Mouse (Mus musculus) kidney, postnatal 36 days (tissue): ENCODE measurements at regions not wholly inside any gene's neighbourhood (a gene's known extent, or its start where the extent isn't known, plus 50 kb on each side); places are given as distances from the start of the nearest gene placed in this dataset.
"Not testable (repeated sequence)": the region's sequence is repeated elsewhere in the genome, so short reads cannot be mapped to it uniquely, and the experiment has no call there.

Source experiments
- DNase-seq, 2 experiments: peaks; one replicate each; pipeline ENCODE4 v3.0.0; 2021 to 2022; ENCODE audit warnings: mixed read lengths in 2 of 2

GRCm38 (mm10) chr14:52810275-52811127 is 315.0 kb upstream of the Olfr1507 start:
- peak; percentile 36 to 74 for DNase-seq

- not testable (repeated sequence) for DNase-seq
Observed at GRCm38 (mm10) chr14:52801705-52802104, 306.2 kb upstream of the Olfr1507 start.

DNA sequence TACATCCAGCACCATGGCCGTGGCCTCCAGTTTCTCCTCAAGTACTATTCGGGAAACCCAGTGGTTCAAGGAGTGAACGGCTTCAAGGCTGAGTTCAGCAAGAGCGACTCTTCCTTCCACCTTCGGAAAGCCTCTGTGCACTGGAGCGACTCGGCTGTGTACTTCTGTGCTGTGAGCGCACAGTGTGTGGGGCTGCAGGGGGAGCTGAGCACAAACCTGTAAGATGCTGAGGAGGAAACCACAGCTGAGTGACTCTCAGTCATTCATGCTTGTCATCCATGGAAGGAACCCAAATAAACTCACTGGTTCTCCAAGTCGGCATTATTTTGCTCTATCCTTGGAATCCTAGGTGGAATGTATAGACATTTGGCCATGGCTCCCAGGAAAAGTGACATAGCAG is 297.1 kb upstream of the Olfr1507 start:
- DNase-seq: not testable (repeated sequence)

GRCm38 (mm10) chr14:52791828-52792227 is 296.3 kb upstream of the Olfr1507 start:
- DNase-seq: peak in 1 of 2 experiments; percentile 3

GRCm38 (mm10) chr14:52782832-52783231 is 287.3 kb upstream of the Olfr1507 start:
- DNase-seq: not testable (repeated sequence)

GRCm38 (mm10) chr14:52775816-52776215 is 280.3 kb upstream of the Olfr1507 start:
- not testable (repeated sequence) for DNase-seq

DNA sequence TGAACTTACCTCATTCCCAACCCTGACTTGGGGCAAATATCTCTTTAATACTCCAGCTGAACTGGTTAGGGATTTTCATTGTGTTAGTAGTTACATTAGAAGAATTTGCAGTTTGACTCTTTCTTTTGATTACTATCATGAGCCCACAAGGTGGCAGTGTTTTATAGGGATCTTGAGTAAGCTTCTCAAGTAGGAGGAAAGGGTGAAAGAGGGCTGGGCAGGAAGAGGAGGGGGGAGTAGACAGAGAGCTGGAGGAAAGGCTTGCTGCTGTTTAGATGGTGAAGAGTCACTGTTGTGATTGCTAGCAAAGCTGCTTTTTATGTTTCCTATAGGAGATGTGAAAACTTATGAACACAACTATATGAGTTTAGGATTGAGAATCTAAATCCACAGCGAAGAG is 273.9 kb upstream of the Olfr1507 start:
- DNase-seq: not testable (repeated sequence)

GRCm38 (mm10) chr14:52752159-52752558 is 256.6 kb upstream of the Olfr1507 start:
- peak in 1 of 2 experiments; percentile 6 for DNase-seq

DNA sequence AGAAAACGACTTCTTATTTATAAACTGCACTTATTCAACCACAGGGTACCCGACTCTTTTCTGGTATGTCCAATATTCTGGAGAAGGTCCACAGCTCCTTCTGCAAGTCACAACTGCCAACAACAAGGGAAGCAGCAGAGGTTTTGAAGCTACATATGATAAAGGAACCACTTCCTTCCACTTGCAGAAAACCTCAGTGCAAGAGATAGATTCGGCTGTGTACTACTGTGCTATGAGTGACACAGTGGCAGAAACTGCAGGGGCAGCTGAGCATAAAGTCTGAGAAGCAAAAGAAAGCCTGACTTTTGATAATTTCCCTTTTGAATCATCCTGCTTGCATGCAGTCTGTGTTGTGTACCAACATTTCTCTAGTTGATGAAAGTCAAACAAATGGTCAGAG is 231.1 kb upstream of the Olfr1507 start:
- DNase-seq: not testable (repeated sequence)

- DNase-seq: not testable (repeated sequence)
Observed at GRCm38 (mm10) chr14:52724988-52725387, 229.4 kb upstream of the Olfr1507 start.

- no peak for DNase-seq
Observed at GRCm38 (mm10) chr14:52720640-52721039, 225.1 kb upstream of the Olfr1507 start.

DNA sequence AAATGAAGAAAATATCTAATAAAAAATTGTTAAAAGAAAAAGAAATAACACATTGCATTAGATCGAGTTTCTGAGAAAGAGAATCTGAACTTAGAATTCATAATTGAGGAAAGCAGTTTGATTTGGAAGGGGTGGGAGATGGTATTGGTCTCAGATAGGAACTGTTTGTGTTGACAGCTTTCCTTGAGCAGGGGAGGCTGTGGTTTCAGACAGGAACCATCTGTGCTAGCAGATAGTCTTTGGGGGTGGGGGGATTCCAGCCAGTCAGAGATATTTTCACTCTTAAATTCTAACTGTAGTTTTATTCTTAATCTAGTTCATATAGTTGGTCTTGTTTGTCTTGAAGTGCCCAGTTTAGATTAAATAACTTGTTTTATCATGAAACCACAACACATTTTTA is 205.3 kb upstream of the Olfr1507 start:
- DNase-seq: not testable (repeated sequence)

DNA sequence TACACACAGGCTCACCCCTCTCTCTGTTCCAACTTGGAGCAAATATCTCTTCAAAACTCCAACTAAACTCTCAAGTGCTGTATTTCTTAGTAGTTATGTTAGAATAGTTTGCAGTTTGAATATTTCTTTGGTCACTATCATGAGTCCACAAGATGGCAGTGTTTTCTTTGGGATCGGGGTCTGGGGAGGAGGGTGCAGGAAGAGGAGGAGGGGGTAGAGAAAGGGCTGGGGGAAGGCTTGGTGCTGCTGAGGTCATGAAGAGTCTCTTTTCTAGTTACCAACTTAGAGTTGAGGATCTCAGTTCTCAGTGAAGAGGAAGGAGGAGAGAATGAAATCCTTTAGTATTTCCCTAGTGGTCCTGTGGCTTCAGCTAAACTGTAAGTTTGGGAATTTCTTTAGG is 188.1 kb upstream of the Olfr1507 start:
- not testable (repeated sequence) for DNase-seq

DNA sequence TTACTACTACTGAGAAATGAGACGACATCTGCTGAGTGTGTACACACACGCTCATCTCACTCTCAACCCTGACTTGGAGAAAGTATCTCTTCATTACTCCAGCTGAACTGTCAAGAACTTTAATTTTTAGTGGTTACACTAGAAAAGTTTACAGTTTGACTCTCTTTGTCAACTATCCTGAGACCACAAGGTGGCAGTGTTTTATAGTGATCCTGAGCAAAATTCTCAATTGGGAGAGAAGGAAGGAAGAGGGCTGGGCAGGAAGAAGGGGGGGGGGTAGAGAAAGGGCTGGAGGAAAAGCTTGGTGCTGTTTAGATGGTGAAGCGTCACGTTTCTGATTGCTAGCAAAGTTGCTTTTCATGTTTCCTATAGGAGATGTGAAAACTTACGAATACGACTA is 158.8 kb upstream of the Olfr1507 start:
- no peak for DNase-seq

DNA sequence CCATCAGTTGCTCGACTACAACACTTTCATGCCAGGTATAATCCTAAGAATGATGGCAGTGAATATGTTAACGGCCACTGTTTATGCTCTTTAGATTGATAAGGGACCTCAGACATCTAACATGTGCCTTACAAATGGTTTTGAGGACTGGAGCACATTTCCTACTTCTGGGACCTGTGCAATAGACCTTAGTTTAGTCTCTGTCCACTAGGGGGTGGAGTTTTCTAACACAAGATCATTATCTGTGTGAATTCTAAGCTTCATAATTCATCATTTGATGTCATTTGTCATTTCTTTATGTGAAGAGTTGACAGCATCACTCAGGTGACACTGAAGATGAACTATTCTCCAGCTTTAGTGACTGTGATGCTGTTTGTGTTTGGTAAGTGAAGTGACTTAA is 142.6 kb upstream of the Olfr1507 start:
- no peak for DNase-seq

GRCm38 (mm10) chr14:52622184-52622583 is 126.6 kb upstream of the Olfr1507 start:
- peak in 1 of 2 experiments; percentile 50 for DNase-seq

DNA sequence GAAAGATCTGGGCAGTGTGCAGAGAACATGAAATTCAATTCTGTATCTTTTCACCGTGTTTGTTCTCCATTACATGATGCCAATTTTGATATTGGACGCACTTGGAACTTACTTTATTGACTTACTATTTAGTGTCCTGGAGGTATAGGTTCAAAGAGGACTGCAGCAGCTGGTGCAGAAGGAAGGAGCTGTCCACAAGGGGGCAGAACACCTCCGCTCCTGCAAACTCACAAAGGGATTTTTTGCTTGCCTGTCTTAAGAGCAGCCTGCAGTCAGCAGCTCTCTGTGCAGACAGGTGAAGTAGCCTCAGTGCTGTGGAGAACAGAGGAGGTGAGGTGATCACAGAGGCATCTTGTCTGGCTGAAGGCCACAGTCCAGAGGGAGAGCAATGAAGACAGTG is 84.8 kb upstream of the Olfr1507 start:
- DNase-seq: peak; percentile 5 to 51

DNA sequence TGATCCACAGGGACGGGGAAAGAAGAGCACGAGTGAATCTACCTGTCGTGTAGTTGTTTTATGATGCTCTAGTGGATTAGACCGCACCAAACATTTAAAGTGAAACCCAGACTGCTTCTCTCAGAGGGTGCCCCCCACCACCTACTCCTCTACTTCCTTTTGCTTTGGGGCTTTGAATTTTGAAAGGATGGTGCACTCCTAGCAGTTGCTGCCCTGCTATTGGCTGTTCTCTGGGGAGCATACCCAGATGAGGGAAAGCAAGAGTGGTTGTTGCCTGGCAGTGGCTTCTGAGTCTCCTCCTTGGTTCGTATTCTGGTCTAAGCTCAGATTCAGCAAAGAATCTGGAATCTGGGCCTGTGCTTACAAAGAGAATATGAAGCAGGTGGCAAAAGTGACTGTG is 71.4 kb upstream of the Olfr1507 start:
- no peak for DNase-seq

GRCm38 (mm10) chr14:52565606-52566005 is 70.1 kb upstream of the Olfr1507 start:
- no peak for DNase-seq

DNA sequence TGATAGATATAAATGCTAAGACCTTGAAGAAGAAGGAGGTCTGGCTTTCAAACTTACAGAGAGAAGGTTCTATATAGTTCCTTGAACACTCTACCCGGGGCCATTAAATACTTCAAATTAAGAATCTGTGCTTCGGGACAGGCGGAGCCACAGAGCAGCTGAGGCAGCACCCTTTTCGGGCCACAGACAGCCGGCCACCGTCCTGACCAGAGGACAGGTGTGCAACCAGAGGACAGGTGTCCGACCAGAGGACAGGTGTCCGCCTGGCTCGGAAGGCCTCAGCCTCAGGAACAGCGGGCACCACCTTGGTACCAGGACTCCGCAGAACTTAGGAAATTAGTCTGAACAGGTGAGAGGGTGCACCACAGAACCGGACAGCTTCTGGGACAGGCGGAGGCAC is 60.8 kb upstream of the Olfr1507 start:
- not testable (repeated sequence) for DNase-seq

GRCm38 (mm10) chr14:52553399-52553798 is 57.9 kb upstream of the Olfr1507 start:
- DNase-seq: no peak

DNA sequence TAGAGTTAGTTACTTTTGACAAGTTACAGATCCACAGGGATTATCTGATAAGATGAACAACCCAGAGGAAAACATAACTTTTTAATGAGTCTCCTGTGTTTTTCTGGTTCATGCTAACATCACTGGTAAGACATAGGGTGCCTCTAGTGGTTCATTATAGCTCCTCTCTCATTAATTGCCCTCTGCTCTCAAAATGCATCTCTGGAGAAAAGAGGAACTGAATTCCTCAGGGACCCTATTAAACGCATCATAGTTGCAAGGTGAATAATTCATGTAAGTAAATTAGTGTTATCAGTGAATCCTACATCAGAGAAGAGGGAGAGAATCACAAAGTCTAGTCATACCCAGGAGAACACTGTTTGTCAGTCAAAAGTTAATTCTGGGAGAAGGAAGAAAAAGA is 52.4 kb upstream of the Olfr1507 start:
- no peak for DNase-seq
